Mouse (Mus musculus) small intestine, adult 2 months (tissue): Measurements from ENCODE around the gene Fbxl2.

ENCODE experiments used
- CTCF ChIP-seq: fragments of 200-500 bp; IDR thresholded peaks from 2 replicates; pipeline ENCODE4 v1.5.1; 2012; ENCODE audit warnings: low read depth, mild to moderate bottlenecking, control low read depth, inconsistent platforms, low read length, moderate library complexity, mixed read lengths; ENCODE audit not compliant: insufficient replicate concordance, insufficient read length; ENCODE audit errors: extremely low read depth
- POLR2A ChIP-seq: fragments of 200-500 bp; IDR thresholded peaks from 2 replicates; pipeline ENCODE4 v1.6.1; 2012; ENCODE audit warnings: low read depth, mild to moderate bottlenecking, control low read depth, inconsistent platforms, low read length, moderate library complexity

GRCm38 (mm10) chr9:114050778-114051177, 4.8 kb upstream of the Fbxl2 start:
- TF ChIP-seq POLR2A (no peak), CTCF (no peak)
